Mouse (Mus musculus) urinary bladder, postnatal 4 days (tissue): ENCODE results near the gene Cish.

ENCODE experiments used
- DNase-seq, 2 experiments: peaks; one replicate each; pipeline ENCODE4 v3.0.0; 2021 to 2022; ENCODE audit warnings: low spot score in 2 of 2

The Cish gene

DNA sequence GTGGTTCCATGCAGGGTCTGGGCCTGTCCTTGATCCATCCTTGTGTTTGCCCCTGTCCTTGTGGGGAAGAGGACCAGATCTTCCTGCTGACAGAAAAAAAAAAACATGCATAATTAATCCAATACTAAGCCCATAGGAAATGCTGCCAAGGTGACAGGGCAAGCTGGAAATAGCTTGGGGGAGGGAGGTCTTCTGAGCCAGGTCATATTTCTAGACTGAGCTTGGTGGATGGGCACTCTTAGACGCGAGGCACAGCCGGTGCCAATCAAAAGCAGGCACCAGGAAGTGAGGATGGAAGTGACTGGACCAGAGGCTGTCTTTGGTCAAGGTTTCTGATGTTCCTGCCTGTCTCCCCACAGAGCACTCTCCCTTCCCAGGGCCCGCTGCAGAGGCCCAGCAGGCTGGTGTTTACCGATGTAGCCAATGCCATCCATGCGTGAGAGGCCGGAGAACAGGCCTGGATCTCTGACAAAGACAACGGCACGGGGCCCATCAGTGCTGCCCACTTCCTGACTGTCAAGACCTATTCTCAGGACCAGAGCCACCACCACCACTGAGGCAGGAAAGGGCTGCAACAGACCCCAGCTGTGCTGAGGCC lies 51.9 kb downstream of the Cish start:
- DNase-seq = no peak

DNA sequence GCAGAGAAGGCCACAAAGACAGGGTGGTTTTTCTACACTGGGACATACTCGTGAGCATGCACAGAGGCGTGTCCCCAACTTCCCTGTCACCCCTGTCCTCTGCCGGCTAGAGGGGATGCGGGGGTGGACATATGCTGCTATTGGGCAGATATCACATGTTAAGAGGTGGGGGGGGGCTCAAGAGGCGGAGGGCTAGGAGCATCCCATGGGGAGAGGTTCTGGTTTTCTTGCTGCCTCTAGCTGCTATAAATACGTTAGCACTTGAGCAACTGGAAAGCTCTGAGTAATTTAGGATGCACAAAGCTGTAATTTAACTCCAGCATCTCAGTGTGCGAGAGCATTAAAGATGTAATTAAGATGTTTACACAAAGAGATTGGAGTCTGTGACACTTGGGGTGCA lies 53.5 kb downstream of the Cish start:
- DNase-seq = no peak
